Mouse (Mus musculus) heart, postnatal 36 days (tissue): Measurements from ENCODE around the gene Hist1h3c. TPM values are rescaled to one million over a fixed set of nuclear protein-coding genes. Genes with fewer than 3 reads are reported as not detected.
"Not testable (repeated sequence)": the region's sequence is repeated elsewhere in the genome, so short reads cannot be mapped to it uniquely, and the experiment has no call there.

Experiments
- DNase-seq, 2 experiments: peaks; one replicate each; pipeline ENCODE4 v3.0.0; 2021 to 2022
- intact Hi-C: fragments of 180-260 bp; cut with DNase I; formaldehyde crosslinking; loops from one replicate; pipeline ENCODE4 v1.15.1; 2025
- total RNA-seq, 2 experiments: library from RNA; stranded (reverse); gene quantifications; 2 replicates each; pipeline ENCODE4 v1.2.3; 2021

Hist1h3c gene
- total RNA-seq, 2 experiments from 2014 or later: 6.5 to 9.3 TPM

DNA sequence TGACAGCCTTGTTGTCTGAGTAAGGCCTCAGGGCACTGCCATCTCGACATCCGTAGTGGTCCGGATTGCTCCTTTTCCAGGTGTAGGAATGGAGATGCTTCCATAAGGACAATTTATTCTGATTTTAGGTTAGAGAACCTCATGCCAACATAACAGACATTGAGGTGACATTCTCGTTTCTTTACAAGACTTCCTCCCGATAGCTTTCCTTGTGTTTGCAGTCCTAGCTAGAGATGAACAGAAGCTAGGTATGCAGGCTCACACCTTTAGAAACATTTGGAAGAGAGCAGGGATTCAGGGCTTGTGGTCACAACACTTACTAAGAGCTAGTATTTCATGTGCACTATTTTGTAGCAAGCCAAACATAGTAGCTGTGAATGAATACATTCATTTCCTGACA lies 2.2 kb downstream of the Hist1h3c start:
- intact Hi-C loops: loop anchor here (5.0 to 10.0 kb wide), 4 partner anchors 211 to 1918 kb away; partner anchors contain the start of genes Hist1h2af, Hist1h2ag, Hist1h2bj and Hist1h4h
- DNase-seq: no peak

DNA sequence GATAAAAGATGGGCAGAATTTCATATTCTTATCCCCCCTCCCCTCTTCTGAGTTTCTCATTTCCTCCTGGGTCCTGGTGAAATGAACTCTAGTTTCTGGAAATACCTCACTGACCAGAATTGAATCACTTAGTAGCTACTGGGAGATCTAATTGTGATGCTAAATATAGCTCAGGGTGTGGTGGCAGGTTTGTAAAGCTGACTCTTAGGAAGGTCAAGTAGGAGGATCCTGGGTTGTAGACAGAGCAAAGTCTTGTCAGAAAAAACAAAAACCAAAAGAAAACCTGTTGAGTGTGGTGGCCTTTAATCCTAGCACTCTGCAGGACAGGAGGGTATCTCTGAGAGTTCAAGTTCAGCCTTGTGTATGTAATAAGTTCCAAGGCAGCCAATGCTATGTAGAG lies 3.4 kb downstream of the Hist1h3c start:
- intact Hi-C loops: loop anchor here (5.0 to 10.0 kb wide), 4 partner anchors 210 to 1917 kb away; partner anchors contain the start of genes Hist1h2af, Hist1h2ag, Hist1h2bj and Hist1h4h
- no peak for DNase-seq

DNA sequence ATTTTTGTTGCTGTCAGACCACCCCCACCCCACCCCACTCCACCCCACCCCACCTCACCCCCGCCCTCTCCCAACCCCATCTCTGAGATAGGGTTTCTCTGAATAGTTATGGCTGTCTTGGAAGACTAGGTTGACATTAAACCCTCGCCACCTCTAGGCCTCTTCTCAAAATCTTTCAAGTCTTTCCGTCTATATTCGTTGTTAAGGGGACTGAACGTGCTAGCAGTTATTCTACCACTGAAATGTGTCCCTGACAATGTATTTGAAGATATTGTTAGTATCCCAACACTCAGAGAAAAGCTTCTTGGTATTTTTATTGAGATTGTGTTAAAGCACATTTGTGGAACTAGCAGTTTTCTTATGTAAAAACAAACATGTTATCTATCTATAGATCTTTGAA lies 4.5 kb downstream of the Hist1h3c start:
- no peak for DNase-seq
- intact Hi-C loops: loop anchor here (5.0 to 10.0 kb wide), 4 partner anchors 209 to 1916 kb away; partner anchors contain the start of genes Hist1h2af, Hist1h2ag, Hist1h2bj and Hist1h4h

DNA sequence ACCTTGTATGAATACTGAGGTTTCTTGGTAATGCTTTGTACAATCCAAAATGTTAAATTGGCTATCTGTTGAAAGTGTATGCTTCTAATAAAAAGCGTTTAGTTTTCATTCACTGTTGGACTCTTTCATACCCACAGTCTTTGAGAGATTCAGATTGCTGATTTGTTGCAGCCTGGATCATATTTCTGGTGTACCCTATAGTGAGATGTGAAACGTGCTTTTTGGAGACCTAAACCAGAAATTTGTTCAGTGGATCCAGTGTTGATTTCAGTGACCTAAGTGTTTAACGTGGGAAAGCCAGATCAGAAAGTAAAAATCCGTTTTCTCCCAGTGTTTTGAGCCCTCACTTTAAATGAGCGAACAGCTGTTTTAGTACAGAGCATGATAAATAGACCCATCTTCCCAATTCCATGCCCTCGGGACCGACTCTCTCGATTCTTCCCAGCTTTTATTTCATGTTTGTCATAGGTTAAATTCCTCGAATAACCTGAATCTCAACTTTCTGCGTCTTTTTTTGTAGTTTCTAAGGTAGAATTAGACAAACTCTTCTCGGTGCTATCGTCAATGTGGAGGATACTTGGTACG lies 5.1 kb downstream of the Hist1h3c start:
- intact Hi-C loops: loop anchor here (5.0 to 10.0 kb wide), 4 partner anchors 208 to 1916 kb away; partner anchors contain the start of genes Hist1h2af, Hist1h2ag, Hist1h2bj and Hist1h4h
- DNase-seq: no peak

DNA sequence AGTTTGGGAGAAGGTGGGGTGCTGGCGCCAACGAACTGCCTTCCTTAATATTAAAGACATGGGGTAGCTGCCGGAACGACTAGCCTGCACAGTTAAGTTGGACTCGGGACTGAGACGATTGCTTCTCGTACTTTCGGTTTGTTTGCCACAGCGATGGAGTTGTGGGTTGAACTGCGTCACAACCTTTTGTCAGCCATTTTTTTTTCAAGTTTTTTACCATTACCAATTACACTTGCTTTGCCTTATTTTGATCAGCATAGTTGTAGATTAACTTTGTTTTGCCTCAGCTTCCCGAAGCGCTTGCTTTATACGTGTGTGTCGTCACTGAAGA lies 5.5 kb downstream of the Hist1h3c start:
- intact Hi-C loops: loop anchor here (2.0 to 10.0 kb wide), 6 partner anchors 119 to 1915 kb away; partner anchors contain the start of genes Hist1h2af, Hist1h2ag, Hist1h2be and Hist1h2bj
- no peak for DNase-seq

DNA sequence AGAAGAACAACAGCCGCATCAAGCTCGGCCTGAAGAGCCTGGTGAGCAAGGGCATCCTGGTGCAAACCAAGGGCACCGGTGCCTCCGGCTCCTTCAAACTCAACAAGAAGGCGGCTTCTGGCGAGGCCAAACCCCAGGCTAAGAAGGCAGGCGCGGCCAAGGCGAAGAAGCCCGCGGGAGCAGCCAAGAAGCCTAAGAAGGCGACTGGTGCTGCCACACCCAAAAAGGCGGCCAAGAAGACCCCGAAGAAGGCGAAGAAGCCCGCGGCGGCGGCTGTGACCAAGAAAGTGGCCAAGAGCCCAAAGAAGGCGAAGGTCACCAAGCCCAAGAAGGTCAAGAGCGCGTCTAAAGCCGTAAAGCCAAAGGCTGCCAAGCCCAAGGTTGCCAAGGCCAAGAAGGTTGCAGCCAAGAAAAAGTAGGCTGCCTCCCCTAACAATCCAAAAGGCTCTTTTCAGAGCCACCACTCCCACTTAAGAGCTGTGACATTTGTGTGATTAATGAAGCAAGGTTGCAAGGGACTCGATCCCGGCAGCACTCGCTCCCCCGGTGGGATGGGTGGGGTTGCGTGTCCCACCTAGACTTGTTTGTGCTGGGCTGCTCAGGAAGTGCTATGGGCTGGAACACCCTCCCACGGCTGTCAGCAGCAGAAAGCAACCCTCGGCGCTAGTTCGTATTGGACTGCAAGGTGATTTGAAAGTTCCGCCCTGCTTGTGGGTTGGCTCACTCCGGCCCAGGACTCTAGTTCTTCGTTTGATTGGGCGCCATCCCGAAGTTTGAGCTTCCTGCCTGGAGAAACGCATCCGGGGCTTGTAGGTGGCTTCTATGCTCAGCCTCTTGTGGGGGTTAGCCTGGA lies 6.1 kb downstream of the Hist1h3c start:
- DNase-seq: peak; percentile 87 to 91
- intact Hi-C loops: loop anchor here (2.0 to 5.0 kb wide), 2 partner anchors 118 to 152 kb away; partner anchors contain the start of gene Hist1h2be

DNA sequence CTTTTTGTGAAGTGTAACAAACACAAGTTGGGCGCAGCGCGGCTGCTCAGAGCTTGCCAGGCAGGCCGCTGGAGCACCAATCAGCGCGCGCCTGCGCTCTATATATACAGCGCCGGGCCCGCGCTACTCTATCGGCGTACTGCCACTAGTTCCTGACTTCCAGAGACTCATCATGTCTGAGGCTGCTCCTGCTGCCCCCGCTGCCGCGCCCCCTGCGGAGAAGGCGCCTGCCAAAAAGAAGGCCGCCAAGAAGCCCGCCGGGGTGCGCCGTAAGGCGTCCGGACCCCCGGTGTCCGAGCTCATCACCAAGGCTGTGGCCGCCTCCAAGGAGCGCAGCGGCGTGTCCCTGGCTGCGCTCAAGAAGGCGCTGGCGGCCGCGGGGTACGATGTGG lies 6.7 kb downstream of the Hist1h3c start, which contains the start of gene Hist1h1c:
Hist1h1c (plus strand) TSS at position 132 of the 392 bp plus-strand sequence.
- peak; percentile 89 to 93 for DNase-seq
- intact Hi-C loops: loop anchor here (2.0 to 5.0 kb wide), 2 partner anchors 118 to 151 kb away; partner anchors contain the start of gene Hist1h2be

DNA sequence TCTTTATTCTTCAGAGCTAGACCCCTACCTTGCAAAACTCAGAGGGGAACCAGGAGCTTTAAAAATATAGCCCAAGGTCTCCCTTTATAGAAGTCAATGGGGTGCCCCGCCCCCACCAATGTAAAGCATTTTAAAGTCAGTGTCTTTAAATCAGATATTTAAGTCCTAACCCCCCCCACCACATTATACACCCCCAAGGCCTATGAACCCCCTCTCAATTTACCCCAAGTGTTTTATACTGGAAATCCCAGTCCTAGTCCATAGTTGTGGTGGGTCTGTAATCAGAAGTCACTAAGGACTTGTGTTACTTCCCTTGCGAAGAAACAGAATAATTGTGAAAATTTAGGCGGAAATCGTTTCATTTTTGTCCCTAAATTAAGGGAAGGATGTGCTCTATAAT lies 7.4 kb downstream of the Hist1h3c start:
- intact Hi-C loops: loop anchor here (2.0 to 5.0 kb wide), 2 partner anchors 117 to 151 kb away; partner anchors contain the start of gene Hist1h2be
- no peak for DNase-seq

DNA sequence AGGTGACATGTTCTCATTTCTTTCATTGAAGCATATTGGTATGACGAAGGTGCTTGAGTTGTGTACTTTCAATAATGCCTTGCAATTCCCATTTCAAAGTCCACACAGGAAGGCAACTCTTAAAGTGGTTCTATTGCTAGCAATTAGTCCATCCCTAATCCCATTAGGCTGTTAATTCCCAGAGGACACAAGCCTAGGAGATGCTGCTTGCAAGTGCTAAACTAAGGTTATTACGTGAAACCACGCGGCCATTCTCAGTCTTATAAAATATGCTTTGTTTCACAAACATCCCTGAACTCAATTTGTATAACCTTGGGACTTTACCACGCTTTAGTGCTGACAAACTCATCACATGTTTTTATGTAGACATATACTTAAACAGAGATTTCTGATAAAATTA lies 8.3 kb downstream of the Hist1h3c start:
- no peak for DNase-seq
- intact Hi-C loops: loop anchor here (5.0 kb wide), 1 partner anchor 150 kb away; no protein-coding TSS in a partner anchor

DNA sequence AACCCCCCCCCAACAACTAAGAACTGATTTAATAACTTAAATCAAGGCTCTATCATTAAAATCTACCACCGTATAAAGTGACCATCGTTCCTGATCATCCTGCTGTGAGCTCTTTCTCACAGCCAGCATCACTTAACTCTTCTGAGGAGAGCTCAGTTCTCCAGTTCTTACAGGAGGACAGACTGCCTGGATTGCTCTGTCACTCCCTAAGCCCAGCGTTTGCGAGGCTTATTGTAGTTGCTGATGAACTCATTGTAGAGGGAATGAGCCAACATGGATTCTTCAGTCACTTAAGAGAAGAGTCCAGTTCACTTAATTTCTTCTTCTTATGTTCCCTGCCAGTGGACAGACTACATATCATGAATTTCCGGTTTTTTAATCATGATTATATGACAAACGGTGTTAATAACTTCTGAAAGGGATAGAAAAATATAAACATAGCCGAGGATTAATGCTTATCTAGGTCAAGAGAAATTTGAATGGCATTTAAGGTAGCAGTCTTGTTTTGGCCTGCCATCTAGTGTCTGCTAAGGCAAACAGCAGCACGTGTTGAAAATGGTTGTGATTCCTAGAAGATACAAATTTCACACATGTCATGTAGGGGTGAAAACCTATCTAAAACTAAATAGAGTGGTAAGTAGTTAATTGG lies 13.1 kb downstream of the Hist1h3c start:
- no peak for DNase-seq

DNA sequence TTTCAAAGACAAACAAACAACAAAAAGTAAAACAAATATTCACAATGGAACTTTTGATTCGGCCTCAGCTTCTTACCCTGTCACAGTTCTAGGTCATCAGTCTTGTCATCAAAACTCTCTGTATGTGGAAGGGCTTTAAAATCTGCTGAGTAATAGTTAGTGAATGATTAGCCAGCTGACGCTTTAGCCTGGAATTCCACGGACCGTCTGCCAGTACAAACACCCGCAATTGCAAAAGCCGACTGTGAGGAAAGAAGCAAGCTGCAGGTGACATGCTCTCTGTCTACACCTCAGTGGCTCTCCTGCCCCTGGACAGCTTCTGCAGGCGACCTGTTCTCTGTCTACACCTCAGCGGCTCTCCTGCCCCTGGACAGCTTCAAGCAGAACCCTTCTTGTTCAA lies 14.9 kb downstream of the Hist1h3c start:
- peak in 1 of 2 experiments; percentile 31 for DNase-seq

More for the DNA sequence above, 13.1 kb downstream of the Hist1h3c start:
- intact Hi-C loops: loop anchor here (1.0 kb wide), 1 partner anchor 31 kb away; no protein-coding TSS in a partner anchor

DNA sequence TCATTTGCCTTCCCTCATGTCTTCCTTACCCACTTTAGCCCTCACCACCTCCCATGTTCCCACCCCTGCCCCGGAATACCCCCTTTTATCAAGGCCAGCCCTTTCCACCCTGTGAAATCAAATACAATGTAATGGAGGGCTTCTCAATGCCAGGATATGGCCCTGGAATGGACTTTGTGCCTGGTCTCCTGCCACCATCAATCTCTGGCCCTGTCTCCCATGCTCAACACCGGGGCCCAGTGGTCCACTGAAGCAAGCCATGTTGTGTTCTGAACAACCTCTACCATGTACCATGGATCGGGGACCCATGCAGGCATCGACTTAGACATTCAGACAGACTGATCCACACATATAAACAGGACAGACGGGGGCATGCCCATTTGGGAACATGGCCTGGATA lies 15.7 kb downstream of the Hist1h3c start:
- DNase-seq: no peak
- intact Hi-C loops: no loop called here

More for the DNA sequence above, 14.9 kb downstream of the Hist1h3c start:
- intact Hi-C loops: no loop called here

DNA sequence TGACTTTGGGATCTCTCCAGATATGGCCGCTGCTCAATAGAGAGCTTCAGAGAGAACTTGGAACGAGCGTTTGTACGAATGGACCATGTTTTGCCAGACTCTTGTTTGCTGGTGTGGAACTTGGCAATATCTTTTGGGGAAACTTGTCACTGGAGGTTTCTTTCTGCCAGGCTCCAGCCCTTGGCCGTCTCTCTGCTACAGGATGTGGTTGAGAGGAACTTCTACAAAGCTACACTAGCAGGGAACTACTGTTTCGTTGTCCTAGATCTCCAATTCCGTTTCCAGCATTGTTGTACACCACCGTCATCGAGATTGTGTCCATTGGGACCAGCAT lies 16.2 kb downstream of the Hist1h3c start:
- intact Hi-C loops: no loop called here
- no peak for DNase-seq

DNA sequence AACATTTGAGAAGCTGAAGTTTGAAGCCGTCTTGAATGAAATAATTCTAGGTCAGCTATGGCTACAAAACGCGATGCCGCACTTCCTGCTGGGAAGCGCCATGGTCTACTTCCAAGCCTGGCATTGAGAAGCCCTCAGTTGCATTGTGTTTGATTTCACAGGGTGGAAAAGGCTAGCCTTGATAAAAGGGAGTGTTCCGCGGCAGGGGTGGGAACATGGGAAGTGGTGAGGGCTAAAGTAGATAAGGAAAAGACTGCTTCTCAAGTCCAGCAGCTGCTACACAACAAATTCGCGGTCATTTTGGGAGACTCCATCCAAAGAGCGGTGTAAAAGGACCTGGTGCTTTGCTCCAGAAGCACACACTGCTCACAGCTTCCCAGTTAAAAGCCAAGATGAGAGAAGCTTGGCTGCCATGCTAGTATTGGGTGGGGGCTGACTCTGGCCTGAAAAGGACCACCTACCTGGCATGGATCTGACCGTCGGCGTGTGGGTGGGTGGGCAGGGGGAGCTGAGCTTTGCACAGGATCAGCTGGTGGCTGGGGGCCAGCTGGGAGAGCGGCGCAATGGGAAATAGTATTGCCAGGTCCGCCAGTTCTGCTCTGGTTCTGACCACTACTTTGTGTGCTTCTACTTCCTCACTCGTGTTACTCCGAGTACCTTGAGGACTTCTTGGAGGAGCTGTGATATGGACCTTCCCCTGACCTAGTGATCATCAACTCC lies 16.8 kb downstream of the Hist1h3c start:
- DNase-seq: no peak

DNA sequence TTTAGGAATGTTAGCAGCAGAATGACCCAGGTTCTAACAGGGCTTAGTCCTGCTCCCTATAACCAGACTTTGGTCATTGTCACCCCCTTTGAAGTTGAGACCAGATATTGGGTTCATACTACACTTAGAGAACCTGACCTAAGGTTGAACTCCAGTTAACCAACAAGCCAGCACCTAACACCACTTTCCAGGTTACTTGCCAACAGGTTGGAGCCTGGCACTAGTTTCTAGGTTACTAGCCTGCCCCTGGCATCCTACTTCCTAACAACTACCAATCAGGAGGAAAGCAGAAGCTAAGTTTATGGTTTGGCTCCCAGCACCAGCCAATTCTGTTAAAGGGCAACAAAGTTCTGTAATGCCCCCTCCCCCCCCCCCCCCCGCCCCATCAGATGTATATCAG lies 20.2 kb downstream of the Hist1h3c start:
- intact Hi-C loops: no loop called here
- no peak for DNase-seq

More for the DNA sequence above, 16.8 kb downstream of the Hist1h3c start:
- intact Hi-C loops: no loop called here

DNA sequence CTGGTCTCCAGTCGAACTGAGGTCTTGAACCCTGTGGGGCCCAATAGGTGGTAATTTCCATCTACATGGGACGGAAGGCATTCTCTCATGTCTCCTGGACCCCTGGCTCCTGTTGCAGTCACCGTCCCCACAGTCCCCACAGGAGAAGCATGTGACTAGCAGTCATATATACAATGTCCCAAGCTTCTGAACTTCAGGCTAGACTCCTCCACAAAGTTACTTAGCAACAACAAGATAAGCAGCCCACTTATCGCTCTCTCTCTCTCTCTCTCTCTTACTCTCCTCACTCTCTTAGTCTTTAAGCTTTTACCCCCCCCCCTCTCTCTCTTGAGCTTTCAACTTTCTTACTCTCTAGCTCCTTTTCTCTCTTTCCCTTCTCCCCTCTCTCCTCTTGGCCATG lies 21.2 kb downstream of the Hist1h3c start:
- DNase-seq: no peak
- intact Hi-C loops: no loop called here

DNA sequence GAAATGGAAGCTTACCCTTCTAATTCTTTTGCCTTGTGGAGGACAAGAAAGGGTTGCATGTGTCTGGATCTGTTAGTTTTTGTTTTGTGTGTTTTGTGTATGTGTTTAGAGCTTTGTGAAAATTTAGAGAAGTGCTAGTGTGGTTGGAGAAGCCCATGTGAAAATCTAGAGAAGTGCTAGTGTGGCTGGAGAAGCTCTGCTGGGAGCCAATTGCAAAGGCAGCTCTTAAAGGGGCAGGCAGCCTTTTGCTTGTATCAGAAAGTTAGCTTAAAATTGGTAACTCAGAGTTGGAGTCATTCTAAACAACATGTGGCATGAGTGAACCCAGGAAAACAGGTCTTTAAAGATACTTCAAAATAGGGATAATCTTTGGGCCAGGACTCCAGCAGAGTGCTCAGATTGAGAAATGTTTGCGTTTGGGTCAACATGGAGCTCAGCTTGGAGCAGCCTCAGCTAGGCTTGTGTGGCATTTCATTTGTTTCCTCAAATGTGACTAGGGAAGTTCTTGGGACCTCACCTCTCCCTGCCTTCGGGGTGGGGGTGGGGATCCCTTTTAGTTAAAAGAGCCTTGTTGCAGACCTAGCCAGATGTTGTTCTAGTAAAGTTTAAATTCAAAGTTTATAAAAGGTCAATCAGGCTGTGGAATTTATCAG lies 27.7 kb downstream of the Hist1h3c start:
- DNase-seq, intact Hi-C loops: not testable (repeated sequence)

DNA sequence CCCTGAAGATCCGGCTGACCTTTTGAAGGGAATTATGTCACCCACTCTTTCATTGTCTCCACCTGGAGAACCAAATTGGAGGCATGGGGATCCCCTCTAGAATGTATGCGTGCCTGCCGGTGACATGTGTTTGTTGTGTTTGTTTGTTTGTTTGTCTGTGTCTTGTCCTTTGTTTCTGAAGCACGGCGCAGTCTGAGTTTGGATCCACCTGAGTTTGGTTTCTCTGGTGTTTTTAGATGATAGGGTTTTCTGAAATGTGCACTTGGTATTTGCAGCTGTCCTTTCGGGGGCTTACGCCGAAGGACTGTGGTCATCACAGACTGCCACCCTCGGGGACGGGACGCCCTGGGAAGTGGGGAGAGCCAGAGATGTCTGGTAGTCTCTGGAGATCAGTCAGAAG lies 28.2 kb downstream of the Hist1h3c start:
- intact Hi-C loops: no loop called here
- no peak for DNase-seq

DNA sequence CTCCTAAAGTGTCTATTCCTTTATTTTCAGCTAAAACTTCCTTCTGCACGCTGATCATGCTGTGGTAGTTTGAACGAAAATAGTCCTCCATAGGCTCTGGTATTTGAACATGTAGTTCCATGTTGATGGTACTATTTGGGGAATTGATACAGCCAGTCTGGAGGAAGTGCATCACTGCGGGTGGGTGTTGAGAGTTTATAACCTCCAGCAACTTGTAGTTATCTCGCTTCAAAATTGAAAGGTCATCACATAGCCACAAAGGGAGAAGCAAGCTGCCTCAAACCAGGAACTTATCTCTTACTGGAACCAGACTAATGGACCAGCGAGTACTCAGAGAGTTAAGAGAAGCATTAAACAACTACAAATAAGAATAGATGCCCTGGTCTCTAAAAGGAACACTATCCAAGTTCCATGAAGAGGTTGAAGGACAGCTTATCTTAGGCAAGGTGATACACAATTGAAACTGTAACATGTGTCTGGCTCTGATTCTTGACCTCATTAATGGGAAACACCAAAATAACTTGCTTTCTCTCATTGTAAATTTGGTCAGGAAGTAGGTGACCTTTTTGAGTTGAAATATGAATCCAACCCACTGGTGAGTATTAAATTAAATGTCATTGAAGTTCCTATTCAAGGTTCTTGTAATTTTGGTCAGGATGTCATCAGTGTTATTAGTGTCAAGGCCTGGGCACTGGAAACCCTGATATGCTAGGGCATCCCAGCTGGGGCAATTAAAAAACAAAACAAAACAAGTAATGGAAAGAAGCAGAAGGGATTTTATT lies 28.9 kb downstream of the Hist1h3c start:
- no peak for DNase-seq
- intact Hi-C loops: no loop called here
